Mouse (Mus musculus) lung, embryonic 14.5 days (tissue): ENCODE data around the gene Fto. TPM values are rescaled to one million over a fixed set of nuclear protein-coding genes. Genes with fewer than 3 reads are reported as not detected.

Source experiments
- ATAC-seq: fragments of 200-750 bp; cut with Nextera tagmentation; 2 replicates; pipeline ENCODE4 v1.8.0; 2017; ENCODE audit warnings: mild to moderate bottlenecking, moderate TSS enrichment, moderate library complexity; ENCODE audit not compliant: insufficient read depth
- DNase-seq: peaks from one replicate; pipeline ENCODE4 v3.0.0-alpha.2; 2015
- H3K27ac ChIP-seq: fragments of 300-500 bp; sonication (generic); 2 replicates; pipeline ENCODE4 v1.5.1; 2014; ENCODE audit warnings: low read depth, mild to moderate bottlenecking, moderate library complexity
- H3K27me3 ChIP-seq: fragments of 300-500 bp; sonication (generic); 2 replicates; pipeline ENCODE4 v1.6.1; 2014; ENCODE audit warnings: low read length, control low read depth; ENCODE audit not compliant: insufficient read depth
- H3K36me3 ChIP-seq: fragments of 300-500 bp; sonication (generic); 2 replicates; pipeline ENCODE4 v1.6.1; 2014; ENCODE audit warnings: control low read depth; ENCODE audit not compliant: insufficient read depth
- H3K4me1 ChIP-seq: fragments of 300-500 bp; sonication (generic); 2 replicates; pipeline ENCODE4 v1.6.1; 2014; ENCODE audit warnings: antibody characterized with exemption, control low read depth; ENCODE audit not compliant: insufficient read depth
- H3K4me2 ChIP-seq: fragments of 300-500 bp; sonication (generic); 2 replicates; pipeline ENCODE4 v1.6.1; 2014; ENCODE audit warnings: mild to moderate bottlenecking
- H3K4me3 ChIP-seq: fragments of 300-500 bp; sonication (generic); 2 replicates; pipeline ENCODE4 v1.5.1; 2014; ENCODE audit warnings: low read depth, low read length
- H3K9ac ChIP-seq: fragments of 300-500 bp; sonication (generic); 2 replicates; pipeline ENCODE4 v1.6.1; 2014
- H3K9me3 ChIP-seq: fragments of 300-500 bp; sonication (generic); 2 replicates; pipeline ENCODE4 v1.6.1; 2016; ENCODE audit warnings: low read depth, low read length, control low read depth
- CTCF ChIP-seq: IDR thresholded peaks from 2 replicates; pipeline ENCODE4 v1.5.1; 2016; ENCODE audit warnings: antibody characterized with exemption, low read depth
- WGBS: fragments of 180-500 bp; shearing (Covaris S2); extraction: QIAGEN DNeasy Blood & Tissue Kit; methylation state at CpG from one replicate; pipeline ENCODE4 v1.1.7; 2014; 5-methylcytosine and 5-hydroxymethylcytosine counted together
- polyA plus RNA-seq: library from polyadenylated mRNA; unstranded; fragments of >200 nt; fragmentation: Nextera tagmentation; extraction: Ambion mirVana; gene quantifications from 2 replicates; pipeline ENCODE4 v1.2.1, GENCODE M21; 2014

Gene Fto
- polyA plus RNA-seq, 1 experiment from 2014 or later, result 104 TPM

DNA sequence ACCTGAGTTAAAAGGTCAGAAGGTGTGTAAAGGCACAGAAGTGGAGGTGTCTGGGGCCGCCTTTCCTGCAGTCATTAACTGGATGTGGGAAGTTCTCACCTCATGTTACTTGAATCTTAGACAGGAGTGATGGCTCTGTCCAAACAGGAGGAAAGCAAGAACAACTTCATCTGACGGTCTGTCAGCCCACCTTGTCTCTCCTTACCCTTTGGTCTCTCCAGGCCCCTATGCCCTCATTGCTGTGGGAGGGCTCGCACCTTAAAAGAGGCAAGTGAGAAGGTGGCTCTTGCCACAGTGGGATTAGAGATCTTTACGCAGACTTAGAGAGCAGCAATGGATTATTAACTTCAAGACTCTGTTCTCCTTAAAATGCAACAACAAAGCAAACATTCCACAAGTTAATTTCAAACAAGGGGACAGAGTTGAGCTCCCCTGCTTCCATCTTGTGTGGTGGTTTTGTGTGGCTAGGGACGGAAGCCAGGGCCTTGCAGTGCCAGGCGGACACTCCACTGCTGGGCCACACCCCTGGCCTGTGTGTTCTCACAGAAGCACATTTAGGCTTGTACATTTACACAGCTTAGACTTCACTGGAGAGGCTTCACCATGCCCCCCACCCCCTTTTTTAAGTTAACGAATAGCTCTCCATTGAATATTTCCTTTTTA, 135.5 kb downstream of the Fto start:
- no peak for DNase-seq
- Histone ChIP-seq H3K36me3 (0 out of 2 replicates have a peak, but pooled peaks cover 5% of the 10 kb centered on the region), H3K4me1 (no peaks in the 10 kb centered on the region), H3K27me3 (no peaks in the 10 kb centered on the region), H3K9ac (no peak overlapping the region), H3K4me2 (no peak overlapping the region), H3K9me3 (no peaks in the 10 kb centered on the region), H3K4me3 (no peak overlapping the region), H3K27ac (no peak overlapping the region)
- no peak for ATAC-seq
- 67% methylated on average over 7 of the region's 7 CpGs for WGBS
- TF ChIP-seq CTCF, result no peak

DNA sequence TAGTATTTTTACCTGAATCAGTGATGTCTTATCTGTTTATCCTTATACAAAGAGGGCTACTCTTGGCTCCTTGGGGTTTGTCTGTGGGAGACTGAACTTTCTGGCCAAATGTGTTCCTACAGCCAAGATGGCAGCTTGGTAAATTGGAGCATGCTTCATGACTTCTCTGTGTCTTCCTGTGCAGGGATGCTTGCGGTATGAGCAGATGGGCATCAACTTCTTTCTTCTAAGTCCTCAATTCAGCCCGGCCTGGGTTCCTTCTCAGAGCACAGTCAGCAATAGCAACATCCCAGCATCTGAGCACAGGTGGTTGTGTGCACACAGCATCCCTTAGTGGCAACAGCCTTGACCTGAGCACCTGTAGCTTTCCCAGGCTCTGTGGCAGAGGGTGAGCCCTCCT, 141.6 kb downstream of the Fto start:
- WGBS, result 91% methylated on average over 2 of the region's 2 CpGs

DNA sequence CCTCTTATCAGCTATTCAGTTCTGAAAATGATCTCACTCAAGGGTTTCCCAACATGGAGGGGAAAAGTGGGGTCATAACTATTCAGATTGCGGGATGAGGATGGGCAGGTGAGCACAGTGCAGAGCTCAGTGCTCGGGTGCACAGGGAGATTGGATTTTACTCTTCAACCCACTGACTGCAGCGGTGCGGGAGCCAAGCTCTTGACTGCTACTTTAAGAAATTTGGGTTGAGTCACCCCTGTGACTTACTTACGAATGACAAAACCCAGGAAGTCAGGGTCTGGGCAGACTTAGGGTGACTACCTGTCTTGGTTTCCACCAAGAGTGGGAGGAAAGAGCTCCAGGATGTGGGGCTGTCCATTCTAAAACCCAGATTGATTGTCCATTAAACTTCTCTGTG, 142.3 kb downstream of the Fto start:
- no peak overlapping the region for H3K4me3 ChIP-seq
- no peak for DNase-seq
- H3K4me2 ChIP-seq, result no peak overlapping the region
- H3K9me3 ChIP-seq, result no peaks in the 10 kb centered on the region
- no peaks in the 10 kb centered on the region for H3K4me1 ChIP-seq
- no peaks in the 10 kb centered on the region for H3K27me3 ChIP-seq
- ATAC-seq, result no peak
- no peaks in the 10 kb centered on the region for H3K36me3 ChIP-seq
- WGBS, result 88% methylated on average over 5 of the region's 5 CpGs
- no peak for TF ChIP-seq CTCF
- H3K9ac ChIP-seq, result no peak overlapping the region
- no peak overlapping the region for H3K27ac ChIP-seq

More for the DNA sequence above, 141.6 kb downstream of the Fto start:
- no peaks in the 10 kb centered on the region for H3K27me3 ChIP-seq
- ATAC-seq, result no peak
- TF ChIP-seq CTCF, result no peak
- no peak overlapping the region for H3K27ac ChIP-seq
- no peaks in the 10 kb centered on the region for H3K36me3 ChIP-seq
- H3K9me3 ChIP-seq, result no peaks in the 10 kb centered on the region
- no peaks in the 10 kb centered on the region for H3K4me1 ChIP-seq
- no peak overlapping the region for H3K4me2 ChIP-seq
- H3K9ac ChIP-seq, result no peak overlapping the region
- no peak for DNase-seq
- no peak overlapping the region for H3K4me3 ChIP-seq

DNA sequence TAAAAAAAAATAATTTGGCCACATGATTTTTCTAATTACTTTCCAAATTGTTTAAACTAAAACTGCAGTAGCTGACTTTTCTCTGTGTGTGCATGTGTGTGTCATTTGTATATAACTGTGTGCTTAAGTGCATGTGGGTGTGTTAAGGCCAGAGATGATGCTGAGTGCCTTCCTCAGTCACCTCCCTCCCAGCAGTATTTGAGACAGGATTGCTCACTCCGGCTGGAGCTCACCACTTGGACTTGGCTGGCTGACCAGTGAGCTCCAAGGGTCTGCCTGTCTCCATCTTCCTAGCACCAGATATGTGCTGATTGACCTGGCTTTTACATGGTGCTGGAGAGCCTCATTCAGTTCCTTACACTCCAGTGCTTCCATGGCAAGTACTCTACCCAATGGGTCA, 144.7 kb downstream of the Fto start:
- ATAC-seq (no peak), DNase-seq (no peak)
- Histone ChIP-seq H3K36me3 (no peaks in the 10 kb centered on the region), H3K4me2 (no peak overlapping the region), H3K9me3 (no peaks in the 10 kb centered on the region), H3K27me3 (no peaks in the 10 kb centered on the region), H3K4me1 (no peaks in the 10 kb centered on the region), H3K4me3 (no peak overlapping the region), H3K27ac (no peak overlapping the region), H3K9ac (no peak overlapping the region)
- WGBS, result 82% methylated on average over 1 of the region's 1 CpGs
- no peak for TF ChIP-seq CTCF

DNA sequence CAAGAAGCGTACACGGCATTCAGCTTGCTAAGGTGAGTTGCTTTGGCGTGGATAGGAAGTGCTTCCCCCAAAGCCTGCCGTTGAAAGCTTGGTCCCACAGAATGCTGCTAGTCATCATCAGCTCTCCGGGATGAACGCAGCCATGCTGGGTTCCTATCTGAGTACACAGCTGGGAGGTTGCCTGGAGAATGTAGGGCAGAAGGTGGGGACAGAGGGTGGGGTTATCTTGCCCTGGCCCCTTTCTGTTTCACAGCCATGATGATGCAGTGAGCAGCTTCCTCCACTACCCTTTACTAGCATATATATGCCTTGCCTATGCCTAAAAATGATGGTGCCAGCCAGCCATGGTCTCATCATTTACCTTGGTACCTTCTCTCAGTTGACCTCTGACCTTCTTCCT, 147.6 kb downstream of the Fto start:
- WGBS, result 70% methylated on average over 6 of the region's 6 CpGs
- no peak for DNase-seq

DNA sequence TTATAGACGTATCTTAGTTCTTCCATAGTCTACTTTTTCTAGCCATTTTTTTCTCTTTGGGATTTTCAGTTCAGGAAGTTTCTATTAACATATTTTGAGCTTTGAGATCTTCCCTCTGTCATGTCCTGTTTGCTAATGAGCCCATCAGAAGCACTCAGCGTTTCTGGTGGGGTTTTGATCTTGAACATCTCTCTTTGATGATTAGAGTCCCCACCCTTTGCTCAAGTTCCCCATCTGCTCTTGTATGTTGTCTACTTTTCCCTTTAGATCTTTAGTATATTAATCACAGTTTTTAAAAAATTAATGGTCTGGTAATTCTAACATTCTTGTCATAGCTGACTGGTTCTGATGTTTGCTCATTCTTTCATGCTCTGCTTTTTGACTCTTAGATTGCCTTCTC, 150.4 kb downstream of the Fto start:
- no peak overlapping the region for H3K4me3 ChIP-seq
- no peak overlapping the region for H3K27ac ChIP-seq
- H3K9me3 ChIP-seq, result no peaks in the 10 kb centered on the region
- H3K27me3 ChIP-seq, result no peaks in the 10 kb centered on the region
- no peak for ATAC-seq
- TF ChIP-seq CTCF, result no peak
- no peak overlapping the region for H3K4me2 ChIP-seq
- H3K36me3 ChIP-seq, result no peaks in the 10 kb centered on the region
- WGBS, result 70% methylated on average over 2 of the region's 2 CpGs
- DNase-seq, result no peak
- 0 out of 2 replicates have a peak, but pooled peaks cover 5% of the 10 kb centered on the region for H3K4me1 ChIP-seq
- H3K9ac ChIP-seq, result no peak overlapping the region

More for the DNA sequence above, 147.6 kb downstream of the Fto start:
- TF ChIP-seq CTCF, result no peak
- Histone ChIP-seq H3K27me3 (no peaks in the 10 kb centered on the region), H3K4me1 (no peaks in the 10 kb centered on the region), H3K4me2 (no peak overlapping the region), H3K27ac (no peak overlapping the region), H3K4me3 (no peak overlapping the region), H3K9me3 (no peaks in the 10 kb centered on the region), H3K36me3 (no peaks in the 10 kb centered on the region), H3K9ac (no peak overlapping the region)
- ATAC-seq, result no peak

DNA sequence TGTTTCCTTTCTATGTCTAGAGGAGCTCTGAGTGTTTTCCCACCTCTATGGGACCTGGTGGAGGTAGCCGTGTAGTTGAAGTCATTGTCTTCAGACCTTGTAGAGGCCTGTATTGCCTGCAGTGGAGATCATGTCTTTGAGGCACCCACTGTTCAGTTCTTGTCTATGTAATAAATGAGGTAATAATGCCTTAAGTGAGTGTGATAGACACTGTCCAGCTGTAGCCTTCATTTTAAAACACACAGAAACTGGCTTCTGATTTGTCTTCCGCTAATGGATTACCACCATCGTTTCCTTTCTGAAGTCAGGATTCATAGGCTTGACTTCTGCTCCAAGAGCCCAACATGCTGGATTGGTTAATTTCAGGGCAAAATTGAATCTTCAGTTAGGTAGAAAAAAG, 154.1 kb downstream of the Fto start:
- H3K27ac ChIP-seq, result no peak overlapping the region
- no peak overlapping the region for H3K4me3 ChIP-seq
- H3K36me3 ChIP-seq, result peaks cover 6% of the 10 kb centered on the region; the same call in 1 of the 2 replicates
- no peak for TF ChIP-seq CTCF
- DNase-seq (peak; percentile 92), ATAC-seq (peak; percentile 94)
- H3K4me1 ChIP-seq, result 0 out of 2 replicates have a peak, but pooled peaks cover 5% of the 10 kb centered on the region
- H3K9ac ChIP-seq, result no peak overlapping the region
- H3K27me3 ChIP-seq, result no peaks in the 10 kb centered on the region
- 48% methylated on average over 3 of the region's 3 CpGs for WGBS
- no peaks in the 10 kb centered on the region for H3K9me3 ChIP-seq
- H3K4me2 ChIP-seq, result no peak overlapping the region
